Mouse (Mus musculus): ENCODE measurements around the gene Cmas. TPM values are rescaled to one million over a fixed set of nuclear protein-coding genes. Genes with fewer than 3 reads are reported as not detected.

Cmas gene
- polyA plus RNA-seq, 1 experiment from 2014 or later: 139 TPM

DNA sequence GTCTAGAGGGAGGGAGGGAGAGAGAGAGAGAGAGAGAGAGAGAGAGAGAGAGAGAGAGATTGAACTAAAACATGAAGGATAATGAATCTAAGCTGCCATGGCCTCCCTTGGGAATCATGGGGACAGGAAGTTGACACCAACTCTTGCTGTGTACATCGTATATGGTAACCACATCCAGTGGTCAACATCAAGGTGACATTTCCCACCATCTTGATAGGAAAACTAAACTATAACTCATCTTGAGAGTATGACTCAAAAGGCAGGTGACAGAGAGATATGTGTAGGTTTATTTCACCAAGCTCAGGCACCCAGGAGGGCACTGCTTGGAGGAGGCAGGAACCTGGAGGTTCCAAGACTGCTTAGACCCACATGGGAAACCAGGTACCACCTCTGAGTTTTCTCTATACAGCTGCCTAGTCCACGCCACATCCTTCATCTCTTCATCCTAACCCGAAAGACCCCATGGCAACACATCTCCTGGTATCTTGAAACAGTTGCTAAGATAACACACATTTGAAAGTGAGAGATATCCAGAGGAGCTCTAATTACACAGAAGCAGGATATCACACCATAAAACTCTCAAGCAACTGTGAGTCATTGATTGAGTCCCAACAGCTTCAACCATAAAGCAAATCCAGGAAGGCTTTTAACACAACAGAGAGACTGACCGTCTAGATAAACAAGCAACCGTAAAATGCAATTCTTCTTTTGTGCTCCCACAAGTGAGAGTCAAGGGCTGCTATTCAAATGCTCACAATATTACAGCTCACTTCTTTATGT, 66.7 kb downstream of the Cmas start:
- no peaks in the 10 kb centered on the region for H3K36me3 ChIP-seq
- H3K4me3 ChIP-seq: no peak overlapping the region
- 81% methylated on average over 5 of the region's 5 CpGs for WGBS

More for the DNA sequence above, 66.7 kb downstream of the Cmas start:
- no peak for ATAC-seq (ENCODE audit: low FRiP score)
- Histone ChIP-seq H3K4me1 (no peaks in the 10 kb centered on the region), H3K4me2 (replicated peaks) (no peak overlapping the region), H3K27me3 (no peaks in the 10 kb centered on the region), H3K9ac (no peak overlapping the region), H3K9me3 (replicated peaks) (no peaks in the 10 kb centered on the region), H3K27ac (no peak overlapping the region)

Other genes with a start within 250 kb of the Cmas start
- gene Ldhb, start 248.7 kb upstream of the Cmas start, polyA plus RNA-seq (2016; fragmentation: Nextera tagmentation; extraction: Ambion mirVana): 385 and 413 TPM in 2 replicates
- 4.3 and 4.9 TPM in 2 replicates for gene Kcnj8, start 185.1 kb upstream of the Cmas start, polyA plus RNA-seq (2016; fragmentation: Nextera tagmentation; extraction: Ambion mirVana)
- 2.4 and 2.8 TPM in 2 replicates for gene Abcc9, start 54.4 kb upstream of the Cmas start, polyA plus RNA-seq (2016; fragmentation: Nextera tagmentation; extraction: Ambion mirVana)
- gene Sult6b2, start 47.8 kb downstream of the Cmas start, polyA plus RNA-seq (2016; fragmentation: Nextera tagmentation; extraction: Ambion mirVana): not detected in 2 replicates
- 9.1 TPM in 2 replicates for gene St8sia1, start 207.8 kb downstream of the Cmas start, polyA plus RNA-seq (2016; fragmentation: Nextera tagmentation; extraction: Ambion mirVana)

All from hindbrain, embryonic 12.5 days (tissue).